Mouse (Mus musculus): ENCODE results near the gene Gm13083.
"Not testable (repeated sequence)": the region's sequence is repeated elsewhere in the genome, so short reads cannot be mapped to it uniquely, and the experiment has no call there.

The Gm13083 gene

GRCm38 (mm10) chr4:143614703-143615102 lies at the start of gene Gm13083:
Gene Gm13083 (plus strand): TSS chr4:143615003.
- DNase-seq (ENCODE audit: low read depth in 2 of 2, low spot score in 2 of 2) = not testable (repeated sequence)

- DNase-seq (ENCODE audit: low read depth in 2 of 2, low spot score in 2 of 2) = not testable (repeated sequence)
Measured at GRCm38 (mm10) chr4:143611927-143612326, 2.9 kb upstream of the Gm13083 start.

DNA sequence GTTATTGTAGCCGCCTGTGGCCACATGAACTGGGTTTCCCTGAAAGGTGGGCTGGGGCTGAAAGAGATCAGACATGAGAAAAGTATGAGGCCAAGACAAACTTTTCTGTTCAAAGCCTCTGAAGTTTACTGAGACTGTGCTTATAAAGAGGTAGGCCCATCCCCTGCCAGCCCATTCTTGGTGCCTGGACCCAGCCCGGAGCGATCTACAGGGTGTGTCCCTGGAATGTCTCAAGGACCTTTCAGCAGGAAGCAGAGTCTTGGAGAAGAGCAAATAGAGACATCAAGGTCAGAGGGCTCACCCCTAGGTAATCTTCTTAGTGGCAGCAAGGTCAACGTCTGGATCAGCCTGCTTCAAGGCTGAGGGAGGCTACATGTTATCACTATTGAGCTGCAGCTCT lies 3.3 kb downstream of the Gm13083 start:
- DNase-seq (ENCODE audit: low read depth in 2 of 2, low spot score in 2 of 2) = not testable (repeated sequence)

GRCm38 (mm10) chr4:143657146-143657545 lies 42.3 kb downstream of the Gm13083 start, which contains the start of gene Gm13088:
Gene Gm13088 (minus strand): TSS chr4:143657246.
- not testable (repeated sequence) for DNase-seq (ENCODE audit: low read depth in 2 of 2, low spot score in 2 of 2)
